10 mouse cellular contexts compared by ENCODE assay signal in the genomic region with DNA sequence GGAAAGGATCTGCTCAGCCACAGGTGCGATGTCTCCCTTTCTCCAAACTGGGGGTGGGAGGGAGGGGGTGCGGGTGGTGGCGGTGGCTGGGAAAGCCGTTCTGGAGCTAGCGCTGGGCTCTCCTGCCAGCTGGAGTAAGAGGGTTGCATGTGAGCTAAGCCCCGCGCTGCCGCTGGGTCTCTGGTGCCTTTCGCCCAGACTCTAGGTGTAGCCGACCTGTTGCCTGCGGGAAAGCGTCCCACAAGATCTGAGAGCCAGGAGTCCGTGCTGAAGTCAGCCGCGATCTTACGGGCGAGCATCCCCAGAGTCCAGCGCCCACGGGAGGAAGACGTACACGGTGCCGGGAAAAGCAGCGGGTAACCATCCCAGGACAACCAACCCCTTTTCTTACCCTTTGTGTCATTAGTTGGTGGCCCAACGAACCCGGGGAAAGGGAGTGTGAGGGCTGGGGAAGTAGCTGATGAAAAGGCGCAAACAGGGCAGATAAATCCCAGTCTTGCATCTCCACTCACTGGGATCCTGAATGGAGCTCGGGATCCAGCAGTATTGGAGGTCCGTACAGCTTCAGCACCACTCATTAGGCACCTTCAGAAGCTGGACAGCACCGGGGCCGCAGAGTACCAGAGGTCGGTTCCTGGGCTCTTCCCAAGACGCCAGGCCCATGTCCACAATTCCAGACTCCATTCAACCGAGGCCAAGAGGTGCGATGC. TPM values are rescaled to one million over a fixed set of nuclear protein-coding genes. Genes with fewer than 3 reads are reported as not detected.
DNase-seq lines count a peak whose midpoint lies in the region; ATAC-seq and TF ChIP-seq lines count a peak whose summit lies in the region.
"Had no signal": no experiment of that assay in that cellular context is flagged by ENCODE, and none has a peak within 500 bp of the region (broad histone marks: within the 10 kb centered on the region; RNA-seq: fewer than 3 reads in every experiment).

No protein-coding gene starts in this region.

- H3K9me3 ChIP-seq in hindbrain, embryonic 10.5 days: no peaks in the 10 kb centered on the region
- H3K9me3 ChIP-seq in midbrain, embryonic 14.5 days (ENCODE audit: control insufficient read depth, low read length): no peaks in the 10 kb centered on the region
- H3K9me3 ChIP-seq: heart, embryonic 15.5 days; lung, embryonic 15.5 days had no signal

- TF ChIP-seq POLR2A in cerebellum, adult 2 months (IDR thresholded peaks at IDR 0.05; ENCODE audit: borderline replicate concordance, insufficient read depth, low read length): no peak

- under 1% methylated on average over 34 of the region's 34 CpGs for WGBS in cerebellum, adult 2 months
- WGBS in hindbrain, embryonic 10.5 days: 1% methylated on average over 34 of the region's 34 CpGs
- under 1% methylated on average over 34 of the region's 34 CpGs for WGBS in midbrain, embryonic 14.5 days

- no peak for TF ChIP-seq CTCF in cerebellum, adult 2 months (IDR thresholded peaks at IDR 0.05; ENCODE audit: borderline replicate concordance, insufficient read depth, low read depth, low read length)

- H3K27me3 ChIP-seq in cerebellum, adult 2 months (ENCODE audit: control insufficient read depth, insufficient read depth, low read length): peaks cover 2% of the 10 kb centered on the region; the same call in 1 of the 2 replicates
- H3K27me3 ChIP-seq in hindbrain, embryonic 10.5 days (ENCODE audit: insufficient read depth, poor library complexity, severe bottlenecking): peaks cover 54% of the 10 kb centered on the region
- H3K27me3 ChIP-seq in midbrain, embryonic 14.5 days (ENCODE audit: control insufficient read depth, insufficient read depth, low read length): no peaks in the 10 kb centered on the region; the same call in 1 of the 2 replicates

- no peak for DNase-seq in cerebellum, adult 2 months
- DNase-seq in cerebellum, adult 11-12 months: no peak
- peak; percentile 59 for DNase-seq in ZHBTc4 (ENCODE audit: low read depth, low spot score)
- peak; percentile 43 for DNase-seq in hindbrain, embryonic 10.5 days (ENCODE audit: low spot score)
- DNase-seq in midbrain, embryonic 14.5 days: peak; percentile 67
- no peak for DNase-seq in frontal cortex, postnatal 10 days (ENCODE audit: low spot score in 2 of 2)
- DNase-seq in thymus, postnatal 36 days: no peak

- no peaks in the 10 kb centered on the region for H3K36me3 ChIP-seq in hindbrain, embryonic 10.5 days
- H3K36me3 ChIP-seq in midbrain, embryonic 14.5 days (ENCODE audit: control insufficient read depth, insufficient read depth, low read length): 0 out of 2 replicates have a peak, but pooled peaks cover 2% of the 10 kb centered on the region
- H3K36me3 ChIP-seq: heart, embryonic 15.5 days; lung, embryonic 15.5 days had no signal

- ATAC-seq in midbrain, embryonic 14.5 days (ENCODE audit: low FRiP score, low TSS enrichment): no peak
- ATAC-seq in megakaryocyte-erythroid progenitor cell, adult 5-6 weeks (replicated peaks; ENCODE audit: low FRiP score, low TSS enrichment, poor library complexity, severe bottlenecking): no peak

- H3K4me1 ChIP-seq in cerebellum, adult 2 months (ENCODE audit: control insufficient read depth, insufficient read depth, low read length): 0 out of 2 replicates have a peak, but pooled peaks cover 2% of the 10 kb centered on the region
- H3K4me1 ChIP-seq in hindbrain, embryonic 10.5 days (replicated peaks): peaks cover 64% of the 10 kb centered on the region
- H3K4me1 ChIP-seq in midbrain, embryonic 14.5 days (ENCODE audit: control insufficient read depth, insufficient read depth, low read length): peaks cover 45% of the 10 kb centered on the region

- H3K27ac ChIP-seq in cerebellum, adult 2 months (ENCODE audit: insufficient read depth, low read length): no peak overlapping the region
- peak overlapping the region; percentile 86 for H3K27ac ChIP-seq in hindbrain, embryonic 10.5 days
- peak overlapping the region; percentile 90 for H3K27ac ChIP-seq in midbrain, embryonic 14.5 days (replicated peaks; ENCODE audit: low read depth, low read length)
- H3K27ac ChIP-seq: heart, embryonic 15.5 days; lung, embryonic 15.5 days had no signal

- peak overlapping the region; percentile 68 for H3K4me2 ChIP-seq in midbrain, embryonic 14.5 days (ENCODE audit: low read length)

- H3K9ac ChIP-seq in midbrain, embryonic 14.5 days (replicated peaks; ENCODE audit: low read length): peak overlapping the region; percentile 79
- H3K9ac ChIP-seq: heart, embryonic 15.5 days; lung, embryonic 15.5 days had no signal

- peak overlapping the region; percentile 37 for H3K4me3 ChIP-seq in cerebellum, adult 2 months (replicated peaks; ENCODE audit: insufficient read depth, low read depth, low read length)
- peak overlapping the region; percentile 57 for H3K4me3 ChIP-seq in hindbrain, embryonic 10.5 days
- H3K4me3 ChIP-seq in midbrain, embryonic 14.5 days (replicated peaks; ENCODE audit: low read depth, low read length): peak overlapping the region; percentile 71
- H3K4me3 ChIP-seq: lung, embryonic 15.5 days had no signal

RNA-seq across cellular contexts. Expression of a gene that starts 12.5 kb away (rescaled TPM):
- polyA plus RNA-seq in cerebellum, adult 2 months (2012; rRNA removed): 23.7 and 27.2 TPM in 2 replicates
- polyA plus RNA-seq in hindbrain, embryonic 10.5 days (2016; fragmentation: Nextera tagmentation; extraction: Ambion mirVana): 59.0 and 73.4 TPM in 2 replicates
- 33.7 and 39.1 TPM in 2 replicates for polyA plus RNA-seq in midbrain, embryonic 14.5 days (2014; fragmentation: Nextera tagmentation; extraction: Ambion mirVana)
- total RNA-seq in megakaryocyte-erythroid progenitor cell, adult 5-6 weeks (2014; fragmentation: Nextera tagmentation): 77.3 and 78.2 TPM in 2 replicates
- total RNA-seq in megakaryocyte-erythroid progenitor cell, adult 5-6 weeks (2017): 52.6 and 81.7 TPM in 2 replicates

RNA-seq across cellular contexts. Expression of a gene that starts 30.1 kb away (rescaled TPM):
- polyA plus RNA-seq in cerebellum, adult 2 months (2012; rRNA removed): 1.8 and 3.0 TPM in 2 replicates
- 0.57 and 0.63 TPM in 2 replicates for polyA plus RNA-seq in hindbrain, embryonic 10.5 days (2016; fragmentation: Nextera tagmentation; extraction: Ambion mirVana)
- 0.36 and 2.5 TPM in 2 replicates for polyA plus RNA-seq in midbrain, embryonic 14.5 days (2014; fragmentation: Nextera tagmentation; extraction: Ambion mirVana)
- 140 and 149 TPM in 2 replicates for total RNA-seq in megakaryocyte-erythroid progenitor cell, adult 5-6 weeks (2014; fragmentation: Nextera tagmentation)
- total RNA-seq in megakaryocyte-erythroid progenitor cell, adult 5-6 weeks (2017): 46.2 and 54.5 TPM in 2 replicates

RNA-seq across cellular contexts. Expression of a gene that starts 36.1 kb away (rescaled TPM):
- polyA plus RNA-seq in cerebellum, adult 2 months (2012; rRNA removed): 8.5 and 9.7 TPM in 2 replicates
- polyA plus RNA-seq in hindbrain, embryonic 10.5 days (2016; fragmentation: Nextera tagmentation; extraction: Ambion mirVana): 20.9 and 21.2 TPM in 2 replicates
- polyA plus RNA-seq in midbrain, embryonic 14.5 days (2014; fragmentation: Nextera tagmentation; extraction: Ambion mirVana): 12.3 and 14.9 TPM in 2 replicates
- total RNA-seq in megakaryocyte-erythroid progenitor cell, adult 5-6 weeks (2014; fragmentation: Nextera tagmentation): 29.3 and 29.4 TPM in 2 replicates
- total RNA-seq in megakaryocyte-erythroid progenitor cell, adult 5-6 weeks (2017): 13.8 and 27.0 TPM in 2 replicates

Comparison
In these comparisons a context has a peak if more than half of its experiments do, and no peak if none do; other contexts are left out.
1. DNase-seq: peak in ZHBTc4 (single experiment), hindbrain, embryonic 10.5 days (single experiment) and midbrain, embryonic 14.5 days (single experiment); none in cerebellum, adult 2 months (0 of 2), cerebellum, adult 11-12 months (single experiment), frontal cortex, postnatal 10 days (0 of 2) and thymus, postnatal 36 days (0 of 2).
2. Peak in every context shown above with its lines, with median percentiles within 50 percentile points of each other: H3K4me3 ChIP-seq.